Mouse (Mus musculus) MEL (cell line): Measurements from ENCODE around the gene Dus2. TPM values are rescaled to one million over a fixed set of nuclear protein-coding genes. Genes with fewer than 3 reads are reported as not detected.

Source experiments
- DNase-seq: peaks from one replicate; pipeline ENCODE4 v3.0.0; 2011; ENCODE audit warnings: low read depth, low spot score
- H3K27ac ChIP-seq: 2 replicates; pipeline ENCODE4 v1.5.1; 2012; ENCODE audit warnings: low read depth, mild to moderate bottlenecking, control low read depth, low read length, moderate library complexity; ENCODE audit not compliant: control insufficient read depth
- H3K27me3 ChIP-seq, 2 experiments: fragments of 150-350 bp in 1 of 2; sonication (generic) in 1 of 2; 2 replicates each; pipeline ENCODE4 v1.6.1; 2012; ENCODE audit warnings: low read length in 2 of 2, mild to moderate bottlenecking in 2 of 2, improper control_type of control experiment in 1 of 2, moderate library complexity in 1 of 2; ENCODE audit not compliant: insufficient read depth in 2 of 2, control insufficient read depth in 1 of 2
- H3K36me3 ChIP-seq, 2 experiments: 2 replicates each; pipeline ENCODE4 v1.6.1; 2012 to 2014; ENCODE audit warnings: low read length in 2 of 2, improper control_type of control experiment in 1 of 2, inconsistent platforms in 1 of 2, mild to moderate bottlenecking in 1 of 2; ENCODE audit not compliant: insufficient read depth in 2 of 2, control insufficient read depth in 1 of 2
- H3K4me1 ChIP-seq, 2 experiments: fragments of 150-350 bp in 1 of 2; sonication (generic) in 1 of 2; 2 replicates each; pipeline ENCODE4 v1.6.1; 2012; ENCODE audit warnings: low read length in 2 of 2, improper control_type of control experiment in 1 of 2, mild to moderate bottlenecking in 1 of 2; ENCODE audit not compliant: insufficient read depth in 2 of 2, control insufficient read depth in 1 of 2
- H3K4me3 ChIP-seq, 2 experiments: fragments of 150-350 bp in 1 of 2; sonication (generic) in 1 of 2; 2 replicates each; pipeline ENCODE4 v1.5.1; 2012; ENCODE audit warnings: low read depth in 2 of 2, low read length in 2 of 2, mild to moderate bottlenecking in 2 of 2, moderate library complexity in 2 of 2, control low read depth in 1 of 2, improper control_type of control experiment in 1 of 2; ENCODE audit not compliant: control insufficient read depth in 1 of 2, insufficient read depth in 1 of 2
- H3K79me2 ChIP-seq: 2 replicates; pipeline ENCODE4 v1.6.1; 2012; ENCODE audit warnings: mild to moderate bottlenecking, low read length, moderate library complexity; ENCODE audit not compliant: control insufficient read depth, poor library complexity, insufficient read depth
- H3K9ac ChIP-seq: 2 replicates; pipeline ENCODE4 v1.6.1; 2012; ENCODE audit warnings: low read depth, mild to moderate bottlenecking, control low read depth, low read length, moderate library complexity; ENCODE audit not compliant: control insufficient read depth, poor library complexity, severe bottlenecking
- H3K9me3 ChIP-seq: fragments of 150-350 bp; sonication (generic); replicated peaks from 2 replicates; pipeline ENCODE4 v1.6.1; 2012; ENCODE audit warnings: mild to moderate bottlenecking, low read length, improper control_type of control experiment, moderate library complexity; ENCODE audit not compliant: insufficient read depth
- BHLHE40 ChIP-seq: IDR thresholded peaks from 2 replicates; pipeline ENCODE4 v1.6.1; 2012; ENCODE audit warnings: low read depth, mild to moderate bottlenecking, inconsistent platforms, low read length, improper control_type of control experiment, borderline replicate concordance
- CHD2 ChIP-seq: IDR thresholded peaks from 2 replicates; pipeline ENCODE4 v1.6.1; 2011; ENCODE audit warnings: low read length, improper control_type of control experiment
- CTCF ChIP-seq, 3 experiments: IDR thresholded peaks in 2 of 3; conservative IDR thresholded peaks in 1 of 3; 2 replicates each; pipeline ENCODE4 v1.5.1; 2011 to 2012; ENCODE audit warnings: low read length in 3 of 3, low read depth in 2 of 3, mild to moderate bottlenecking in 2 of 3, improper control_type of control experiment in 1 of 3, inconsistent platforms in 1 of 3, mixed read lengths in 1 of 3, moderate library complexity in 1 of 3; ENCODE audit not compliant: control insufficient read depth in 1 of 3, insufficient read depth in 1 of 3, poor library complexity in 1 of 3, severe bottlenecking in 1 of 3
- E2F4 ChIP-seq: IDR thresholded peaks from 2 replicates; pipeline ENCODE4 v1.6.1; 2011; ENCODE audit warnings: low read depth, low read length, improper control_type of control experiment, borderline replicate concordance
- EP300 ChIP-seq, 2 experiments: IDR thresholded peaks; 2 replicates each; pipeline ENCODE4 v1.6.1; 2011; ENCODE audit warnings: improper control_type of control experiment in 2 of 2, low read length in 2 of 2, low read depth in 1 of 2, mild to moderate bottlenecking in 1 of 2
- GABPA ChIP-seq: IDR thresholded peaks from 2 replicates; pipeline ENCODE4 v1.6.1; 2012; ENCODE audit warnings: low read depth, mild to moderate bottlenecking, inconsistent platforms, low read length, improper control_type of control experiment, moderate library complexity
- GATA1 ChIP-seq: IDR thresholded peaks from 2 replicates; pipeline ENCODE4 v1.6.1; 2011; ENCODE audit warnings: low read depth, low read length, improper control_type of control experiment
- MAFK ChIP-seq: IDR thresholded peaks from 2 replicates; pipeline ENCODE4 v1.6.1; 2011; ENCODE audit warnings: low read depth, mild to moderate bottlenecking, low read length, improper control_type of control experiment, borderline replicate concordance
- MAX ChIP-seq: IDR thresholded peaks from 2 replicates; pipeline ENCODE4 v1.6.1; 2011; ENCODE audit warnings: low read length, improper control_type of control experiment
- MEF2A ChIP-seq: IDR thresholded peaks from 2 replicates; pipeline ENCODE4 v1.6.1; 2014; ENCODE audit warnings: low read depth, mild to moderate bottlenecking, inconsistent platforms, low read length, improper control_type of control experiment; ENCODE audit not compliant: poor library complexity, insufficient replicate concordance, severe bottlenecking; ENCODE audit errors: extremely low read depth
- MYB ChIP-seq: IDR thresholded peaks from 2 replicates; pipeline ENCODE4 v1.6.1; 2011; ENCODE audit warnings: mild to moderate bottlenecking, low read depth, low read length, improper control_type of control experiment
- NRF1 ChIP-seq: IDR thresholded peaks from 2 replicates; pipeline ENCODE4 v1.6.1; 2014; ENCODE audit warnings: low read depth, mild to moderate bottlenecking, inconsistent platforms, low read length, improper control_type of control experiment, moderate library complexity; ENCODE audit not compliant: poor library complexity, insufficient read depth, severe bottlenecking
- POLR2A ChIP-seq, 2 experiments: IDR thresholded peaks; 2 replicates each; pipeline ENCODE4 v1.6.1; 2011 to 2012; ENCODE audit warnings: low read length in 2 of 2, mild to moderate bottlenecking in 2 of 2, control low read depth in 1 of 2, improper control_type of control experiment in 1 of 2, low read depth in 1 of 2, moderate library complexity in 1 of 2; ENCODE audit not compliant: control insufficient read depth in 1 of 2, insufficient read depth in 1 of 2, poor library complexity in 1 of 2
- POLR2AphosphoS5 ChIP-seq: IDR thresholded peaks from 2 replicates; pipeline ENCODE4 v1.6.1; 2012; ENCODE audit warnings: low read depth, borderline replicate concordance, mild to moderate bottlenecking, inconsistent platforms, low read length, moderate library complexity, mixed read lengths
- RAD21 ChIP-seq: IDR thresholded peaks from 2 replicates; pipeline ENCODE4 v1.6.1; 2011; ENCODE audit warnings: mild to moderate bottlenecking, low read depth, low read length, improper control_type of control experiment
- SMC3 ChIP-seq: IDR thresholded peaks from 2 replicates; pipeline ENCODE4 v1.6.1; 2011; ENCODE audit warnings: low read depth, low read length, improper control_type of control experiment
- TAL1 ChIP-seq: IDR thresholded peaks from 2 replicates; pipeline ENCODE4 v1.6.1; 2012; ENCODE audit warnings: mild to moderate bottlenecking, inconsistent platforms, low read length, moderate library complexity, mixed read lengths
- UBTF ChIP-seq: IDR thresholded peaks from 2 replicates; pipeline ENCODE4 v1.6.1; 2012; ENCODE audit warnings: low read depth, mild to moderate bottlenecking, inconsistent platforms, low read length, improper control_type of control experiment, moderate library complexity, borderline replicate concordance; ENCODE audit not compliant: insufficient read depth
- USF1 ChIP-seq: IDR thresholded peaks from 2 replicates; pipeline ENCODE4 v1.6.1; 2014; ENCODE audit warnings: low read depth, mild to moderate bottlenecking, inconsistent platforms, low read length, improper control_type of control experiment, moderate library complexity
- ZNF384 ChIP-seq: IDR thresholded peaks from 2 replicates; pipeline ENCODE4 v1.6.1; 2012; ENCODE audit warnings: low read depth, mild to moderate bottlenecking, inconsistent platforms, low read length, improper control_type of control experiment
- polyA plus RNA-seq, 2 experiments: library from polyadenylated mRNA; stranded (reverse) in 1 of 2; unstranded in 1 of 2; fragments of >175 nt in 1 of 2; fragments of >200 nt in 1 of 2; gene quantifications; 2 replicates each; pipeline versions ENCODE4 v1.2.1 to v1.2.4; 2012; ENCODE audit warnings: low replicate concordance in 2 of 2, low read depth in 1 of 2; ENCODE audit not compliant: insufficient read length in 2 of 2, insufficient read depth in 1 of 2, missing spikeins in 1 of 2
- total RNA-seq: library from RNA; depleted of rRNA; stranded (reverse); fragments of 300-350 nt; gene quantifications from 2 replicates; pipeline ENCODE4 v1.2.3, GENCODE M21; 2012

Gene Dus2
- total and polyA plus RNA-seq, 3 experiments: 9.2 to 11.9 TPM; not detected in 1

- Histone ChIP-seq H3K4me1 (peaks cover 3 to 4% of the 10 kb centered on the region in 2 experiments; a peak in 3 of 4 replicates), H3K9ac (no peak overlapping the region), H3K9me3 (no peaks in the 10 kb centered on the region), H3K4me3 (no peak overlapping the region), H3K79me2 (peaks cover 61% of the 10 kb centered on the region), H3K27me3 (no peaks in the 10 kb centered on the region), H3K36me3 (peaks cover 0 to 12% of the 10 kb centered on the region in 2 experiments; a peak in 3 of 4 replicates), H3K27ac (no peak overlapping the region)
- TF ChIP-seq USF1: no peak
- no peak for TF ChIP-seq CTCF (IDR thresholded peaks at IDR 0.05 in 2 of 3, conservative IDR thresholded peaks at IDR 0.05 in 1 of 3; ENCODE audit: control insufficient read depth in 1 of 3, insufficient read depth in 1 of 3, low read depth in 2 of 3, low read length in 3 of 3, poor library complexity in 1 of 3, severe bottlenecking in 1 of 3)
- no peak for TF ChIP-seq EP300 (IDR thresholded peaks at IDR 0.05; ENCODE audit: low read depth in 1 of 2, low read length in 2 of 2)
- no peak for TF ChIP-seq UBTF
- no peak for TF ChIP-seq POLR2A (IDR thresholded peaks at IDR 0.05; ENCODE audit: control insufficient read depth in 1 of 2, insufficient read depth in 1 of 2, low read depth in 1 of 2, low read length in 2 of 2, poor library complexity in 1 of 2)
- TF ChIP-seq NRF1: no peak
- TF ChIP-seq MEF2A: no peak
- no peak for TF ChIP-seq RAD21
- no peak for TF ChIP-seq E2F4
- no peak for TF ChIP-seq GATA1
- TF ChIP-seq POLR2AphosphoS5: no peak
- TF ChIP-seq MAFK: no peak
- TF ChIP-seq GABPA: no peak
- TF ChIP-seq MAX: no peak
- TF ChIP-seq SMC3: no peak
- no peak for TF ChIP-seq MYB
- TF ChIP-seq CHD2: no peak
- no peak for TF ChIP-seq BHLHE40
- TF ChIP-seq TAL1: no peak
- DNase-seq: peak; percentile 27
Observed at GRCm38 (mm10) chr8:106069565-106069964, 78.4 kb downstream of the Dus2 start.

GRCm38 (mm10) chr8:106072113-106072512, 81.0 kb downstream of the Dus2 start:
- peak; percentile 70 for TF ChIP-seq ZNF384
- TF ChIP-seq GATA1: no peak
- no peak for DNase-seq
- peaks cover 61% of the 10 kb centered on the region for H3K79me2 ChIP-seq

More at GRCm38 (mm10) chr8:106072113-106072512, 81.0 kb downstream of the Dus2 start:
- Histone ChIP-seq H3K9ac (no peak overlapping the region), H3K4me1 (peaks cover 2 to 13% of the 10 kb centered on the region in 2 experiments; a peak in 3 of 4 replicates), H3K27me3 (no peaks in the 10 kb centered on the region), H3K27ac (no peak overlapping the region), H3K9me3 (no peaks in the 10 kb centered on the region), H3K4me3 (no peak overlapping the region), H3K36me3 (peaks cover 0 to 21% of the 10 kb centered on the region in 2 experiments; a peak in 3 of 4 replicates)
